Comparison of ENCODE assay signal across 29 mouse cellular contexts in genomic region chr12:98837940-98838339, GRCm38 (mm10).
"Had no signal": no experiment of that assay in that cellular context is flagged by ENCODE, and none has a peak within 500 bp of the region (broad histone marks: within the 10 kb centered on the region; RNA-seq: fewer than 3 reads in every experiment).

No protein-coding gene starts in this region.

- H3K4me1 ChIP-seq: limb, embryonic 12.5 days; limb, embryonic 15.5 days; liver, embryonic 12.5 days; liver, embryonic 13.5 days; liver, embryonic 15.5 days; midbrain, embryonic 10.5 days; midbrain, embryonic 12.5 days; midbrain, embryonic 13.5 days; midbrain, embryonic 15.5 days had no signal

- H3K9ac ChIP-seq: limb, embryonic 12.5 days; limb, embryonic 13.5 days; limb, embryonic 15.5 days; liver, embryonic 12.5 days; liver, embryonic 13.5 days; liver, embryonic 14.5 days; liver, embryonic 15.5 days; liver, postnatal 0 days; lung, embryonic 14.5 days; lung, embryonic 15.5 days; midbrain, embryonic 12.5 days; midbrain, embryonic 13.5 days; midbrain, embryonic 15.5 days had no signal

- H3K4me3 ChIP-seq: limb, embryonic 10.5 days; limb, embryonic 12.5 days; limb, embryonic 13.5 days; limb, embryonic 15.5 days; liver, embryonic 12.5 days; liver, embryonic 13.5 days; liver, embryonic 15.5 days; lung, embryonic 15.5 days; megakaryocyte, embryonic 14.5 days; midbrain, embryonic 10.5 days; midbrain, embryonic 12.5 days; midbrain, embryonic 13.5 days; midbrain, embryonic 15.5 days; myocyte had no signal

- H3K27ac ChIP-seq: limb, embryonic 10.5 days; limb, embryonic 12.5 days; limb, embryonic 13.5 days; limb, embryonic 15.5 days; liver, embryonic 12.5 days; liver, embryonic 13.5 days; liver, embryonic 14.5 days; liver, embryonic 15.5 days; lung, embryonic 15.5 days; macrophage; midbrain, embryonic 10.5 days; midbrain, embryonic 12.5 days; midbrain, embryonic 13.5 days; midbrain, embryonic 15.5 days had no signal

- H3K27me3 ChIP-seq: limb, embryonic 12.5 days; limb, embryonic 13.5 days; limb, embryonic 15.5 days; liver, embryonic 12.5 days; liver, embryonic 13.5 days; liver, embryonic 15.5 days; lung, embryonic 15.5 days; megakaryocyte, embryonic 14.5 days; midbrain, embryonic 12.5 days; midbrain, embryonic 13.5 days; midbrain, embryonic 15.5 days had no signal

- H3K36me3 ChIP-seq: limb, embryonic 10.5 days; limb, embryonic 12.5 days; limb, embryonic 13.5 days; limb, embryonic 15.5 days; liver, embryonic 12.5 days; liver, embryonic 13.5 days; liver, embryonic 15.5 days; lung, embryonic 15.5 days had no signal

- ATAC-seq: liver, embryonic 12.5 days; liver, postnatal 0 days; lung, postnatal 0 days; midbrain, embryonic 13.5 days; midbrain, embryonic 15.5 days; midbrain, embryonic 16.5 days had no signal

- DNase-seq: left cerebral cortex, postnatal 4 days; liver; liver, embryonic 13.5 days; liver, postnatal 0 days; lung, adult 18-20 months; lung, adult 2 months; lung, embryonic 14.5 days; lung, postnatal 10 days; lung, postnatal 14 days; lung, postnatal 36 days; lung, postnatal 4 days; midbrain, embryonic 14.5 days had no signal

- H3K9me3 ChIP-seq: limb, embryonic 10.5 days; limb, embryonic 12.5 days; limb, embryonic 13.5 days; limb, embryonic 15.5 days; liver, embryonic 12.5 days; liver, embryonic 13.5 days; liver, embryonic 15.5 days; lung, embryonic 15.5 days; megakaryocyte, embryonic 14.5 days; midbrain, embryonic 10.5 days; midbrain, embryonic 12.5 days; midbrain, embryonic 13.5 days; midbrain, embryonic 15.5 days had no signal
